Mouse (Mus musculus): Measurements from ENCODE around the gene 6430548M08Rik.

The 6430548M08Rik gene

GRCm38 (mm10) chr8:120110966-120111365 is 3.0 kb upstream of the 6430548M08Rik start:
- no peak for DNase-seq

GRCm38 (mm10) chr8:120111382-120111781 is 2.6 kb upstream of the 6430548M08Rik start:
- no peak for DNase-seq

- DNase-seq, result no peak
Measured at GRCm38 (mm10) chr8:120112535-120112934, 1.4 kb upstream of the 6430548M08Rik start.

- DNase-seq, result peak; percentile 77 to 80
Measured at GRCm38 (mm10) chr8:120113306-120113705, 646 bp upstream of the 6430548M08Rik start.

- DNase-seq, result peak in 1 of 2 experiments; percentile 35
Measured at GRCm38 (mm10) chr8:120114315-120114841, 426 bp downstream of the 6430548M08Rik start.

- DNase-seq, result peak in 1 of 2 experiments; percentile 13
Measured at GRCm38 (mm10) chr8:120116600-120116999, 2.6 kb downstream of the 6430548M08Rik start.

GRCm38 (mm10) chr8:120118162-120118561 is 4.2 kb downstream of the 6430548M08Rik start:
- peak; percentile 65 to 84 for DNase-seq

- no peak for DNase-seq
Measured at GRCm38 (mm10) chr8:120118847-120119246, 4.9 kb downstream of the 6430548M08Rik start.

- DNase-seq, result no peak
Measured at GRCm38 (mm10) chr8:120119429-120119828, 5.5 kb downstream of the 6430548M08Rik start.

GRCm38 (mm10) chr8:120119931-120120330 is 6.0 kb downstream of the 6430548M08Rik start:
- no peak for DNase-seq

- DNase-seq, result no peak
Measured at GRCm38 (mm10) chr8:120120951-120121350, 7.0 kb downstream of the 6430548M08Rik start.

- peak in 1 of 2 experiments; percentile 25 for DNase-seq
Measured at GRCm38 (mm10) chr8:120124261-120124660, 10.3 kb downstream of the 6430548M08Rik start.

GRCm38 (mm10) chr8:120124836-120125389 is 11.0 kb downstream of the 6430548M08Rik start:
- DNase-seq, result no peak

- DNase-seq, result peak; percentile 39 to 62
Measured at GRCm38 (mm10) chr8:120126357-120127161, 12.6 kb downstream of the 6430548M08Rik start.

GRCm38 (mm10) chr8:120129547-120129946 is 15.6 kb downstream of the 6430548M08Rik start:
- DNase-seq, result no peak

GRCm38 (mm10) chr8:120131158-120131557 is 17.2 kb downstream of the 6430548M08Rik start:
- DNase-seq, result no peak

GRCm38 (mm10) chr8:120133169-120133568 is 19.2 kb downstream of the 6430548M08Rik start:
- DNase-seq, result peak; percentile 83 to 85

GRCm38 (mm10) chr8:120135687-120136086 is 21.7 kb downstream of the 6430548M08Rik start:
- no peak for DNase-seq

GRCm38 (mm10) chr8:120136618-120137017 is 22.7 kb downstream of the 6430548M08Rik start:
- no peak for DNase-seq

GRCm38 (mm10) chr8:120138958-120139357 is 25.0 kb downstream of the 6430548M08Rik start:
- DNase-seq, result no peak

GRCm38 (mm10) chr8:120140769-120141168 is 26.8 kb downstream of the 6430548M08Rik start:
- DNase-seq, result no peak

- DNase-seq, result no peak
Measured at GRCm38 (mm10) chr8:120143911-120144651, 30.1 kb downstream of the 6430548M08Rik start.

GRCm38 (mm10) chr8:120144652-120145301 is 30.8 kb downstream of the 6430548M08Rik start:
- DNase-seq, result no peak

Data from kidney, postnatal 36 days (tissue).